Mouse (Mus musculus): Measurements from ENCODE around the gene Gm21797. TPM values are rescaled to one million over a fixed set of nuclear protein-coding genes. Genes with fewer than 3 reads are reported as not detected.

Gm21797 gene
- not detected in 2 replicates for polyA plus RNA-seq (2012; rRNA removed)

DNA sequence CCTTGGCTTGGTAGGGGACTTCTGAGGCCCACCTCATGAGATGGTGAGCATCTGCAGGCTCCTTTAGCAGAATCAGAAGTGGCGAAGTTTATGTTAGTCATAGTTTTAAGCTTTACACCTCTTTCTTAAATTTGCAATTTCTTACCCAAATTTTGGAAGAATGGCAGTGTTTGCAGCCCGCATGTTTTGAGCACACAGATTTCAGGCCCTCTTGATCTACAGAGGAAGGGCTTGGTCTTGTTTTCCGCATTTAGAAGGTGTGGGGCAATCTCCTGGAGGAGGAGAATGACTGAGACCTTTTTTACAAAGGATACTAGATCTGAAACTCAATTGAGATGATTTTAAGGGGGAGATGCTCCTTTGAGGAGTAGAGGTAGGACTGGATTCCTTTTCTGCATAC, at the start of gene Gm21797:
Gene Gm21797, minus strand, starts transcription at position 101 of the 400 bp plus-strand sequence.

DNA sequence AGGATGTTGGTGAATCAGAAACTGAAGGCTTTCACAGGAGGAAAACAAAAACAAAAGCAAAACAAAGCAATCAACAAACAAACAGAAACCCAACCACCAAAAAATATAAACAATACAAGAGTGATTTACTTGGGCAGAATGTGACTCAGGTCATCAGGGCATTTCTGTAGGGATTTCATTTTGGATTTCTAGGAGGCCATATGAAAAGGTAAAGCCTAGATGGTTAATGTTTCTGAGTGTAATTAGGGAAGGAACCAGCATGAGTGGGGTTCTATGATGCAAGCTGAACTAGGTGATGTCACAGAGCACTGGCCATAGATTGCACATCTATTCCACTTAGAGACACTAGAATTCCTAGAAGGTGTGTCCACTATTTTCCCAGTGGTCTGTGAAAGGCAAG, 29.0 kb upstream of the Gm21797 start, which contains the start of gene Gm20795:
Gene Gm20795, plus strand, starts transcription at position 301 of the 400 bp plus-strand sequence.

Other genes starting within 250 kb of the Gm21797 start
- gene Gm21852, start 123.8 kb downstream of the Gm21797 start, polyA plus RNA-seq (2012; rRNA removed) = not detected in 2 replicates
- gene Gm20795, start 29.1 kb upstream of the Gm21797 start, polyA plus RNA-seq (2012; rRNA removed) = not detected in 2 replicates